Mouse (Mus musculus) fibroblast of lung, adult 2 months (primary cell): Measurements from ENCODE around the gene Rtraf.

ENCODE experiments used
- DNase-seq: peaks from one replicate; pipeline ENCODE4 v3.0.0-alpha.2; 2011; ENCODE audit warnings: low read depth

The Rtraf gene

DNA sequence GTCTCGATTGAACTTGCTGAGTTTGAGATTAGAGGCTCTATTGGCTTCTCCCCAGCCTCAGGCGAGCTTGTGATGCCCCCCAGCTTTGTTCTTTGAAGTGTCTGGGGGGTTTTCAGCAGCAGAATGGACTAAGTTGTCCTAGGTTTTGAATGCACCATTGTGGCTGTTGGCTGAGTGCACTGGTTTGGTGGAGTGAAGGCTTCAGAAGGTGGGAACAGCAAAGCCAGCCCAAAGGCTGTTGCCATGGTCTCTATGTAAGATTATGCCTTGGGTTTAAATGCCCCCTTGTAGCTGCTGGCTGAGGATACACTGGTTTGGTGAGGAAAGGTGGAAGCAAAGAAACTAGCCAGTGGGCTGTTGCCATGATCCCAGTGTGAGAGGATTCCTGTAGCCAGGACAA is 23.1 kb downstream of the Rtraf start:
- no peak for DNase-seq

DNA sequence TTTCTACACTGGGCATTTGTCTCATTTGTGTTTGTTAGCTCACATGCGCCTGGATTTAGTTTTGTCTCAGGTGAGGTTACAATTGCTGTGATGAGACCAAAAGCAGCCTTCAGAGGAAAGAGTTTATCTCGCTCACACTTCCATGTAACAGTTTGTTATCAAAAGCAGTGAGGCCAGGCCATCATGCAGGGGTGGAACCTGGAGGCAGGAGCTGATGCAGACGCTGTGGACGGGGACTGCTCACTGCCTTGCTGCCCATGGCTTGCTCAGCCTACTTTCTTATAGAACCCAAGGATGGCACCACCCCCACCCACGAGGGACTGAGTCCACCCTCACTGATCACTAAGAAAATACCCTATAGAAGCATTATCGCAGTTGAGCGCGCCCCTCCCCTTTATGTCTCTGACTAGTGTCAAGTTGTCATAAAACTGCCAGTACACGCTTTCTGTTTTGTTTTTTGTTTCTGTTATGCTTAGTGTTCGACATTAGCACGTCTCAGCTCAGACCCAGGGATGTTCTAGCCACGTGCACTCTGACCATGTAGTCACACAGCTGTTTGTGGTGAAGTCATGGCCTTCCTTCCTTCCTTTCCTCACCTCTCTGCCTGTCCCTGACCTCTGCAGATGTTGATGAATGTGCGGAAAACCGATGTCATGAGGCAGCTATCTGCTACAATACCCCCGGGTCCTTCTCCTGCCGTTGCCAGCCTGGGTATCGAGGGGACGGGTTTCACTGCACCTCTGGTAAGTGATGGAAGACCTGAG is 26.9 kb downstream of the Rtraf start:
- DNase-seq = no peak

- no peak for DNase-seq
These were observed 28.7 kb downstream of the Rtraf start for GRCm38 (mm10) chr14:19794881-19795280.

DNA sequence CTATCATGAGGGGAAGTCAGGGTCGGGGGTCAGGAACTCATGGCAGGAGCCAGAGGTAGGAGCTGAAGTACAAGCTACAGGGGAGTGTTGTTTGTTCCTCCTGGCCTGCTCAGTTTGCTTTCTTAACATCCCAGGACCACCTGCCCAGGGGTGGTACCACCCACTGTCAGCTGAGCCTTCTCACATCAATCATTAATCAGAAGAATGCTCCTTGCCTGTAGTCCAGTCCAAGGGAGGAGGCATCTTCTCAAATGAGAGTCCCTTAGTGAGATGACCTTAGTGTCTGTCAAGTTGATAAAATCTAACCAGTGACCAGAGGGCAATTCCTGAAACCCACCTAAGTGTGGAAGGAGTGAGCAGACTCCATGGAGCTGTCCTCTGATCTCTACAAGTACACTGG is 35.2 kb downstream of the Rtraf start:
- no peak for DNase-seq

- no peak for DNase-seq
These were observed 37.6 kb downstream of the Rtraf start for GRCm38 (mm10) chr14:19785797-19786588.

GRCm38 (mm10) chr14:19777945-19778344 is 45.7 kb downstream of the Rtraf start:
- DNase-seq = no peak

DNA sequence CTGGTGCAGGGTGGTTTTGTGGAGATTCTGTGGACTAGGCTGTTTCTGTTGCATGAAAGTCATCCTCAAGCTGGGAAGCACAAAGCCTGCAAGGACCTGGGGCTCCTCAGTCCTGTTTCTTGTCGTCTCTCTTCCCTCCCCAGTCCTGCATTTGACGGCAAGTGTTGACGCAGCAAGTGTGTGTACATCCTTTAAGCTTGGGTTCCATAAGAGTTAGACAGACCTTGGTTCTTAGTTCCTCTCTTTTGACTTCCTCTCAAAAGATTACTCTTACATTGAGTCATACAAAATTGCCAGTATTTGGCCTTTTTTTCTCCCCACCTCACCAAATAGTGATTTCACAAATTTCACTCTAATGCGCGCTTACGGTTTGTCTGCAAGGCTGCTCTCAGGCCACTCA is 46.3 kb downstream of the Rtraf start:
- no peak for DNase-seq

- DNase-seq = no peak
These were observed 46.7 kb downstream of the Rtraf start for GRCm38 (mm10) chr14:19776890-19777289.

GRCm38 (mm10) chr14:19776179-19776578 is 47.4 kb downstream of the Rtraf start:
- no peak for DNase-seq

DNA sequence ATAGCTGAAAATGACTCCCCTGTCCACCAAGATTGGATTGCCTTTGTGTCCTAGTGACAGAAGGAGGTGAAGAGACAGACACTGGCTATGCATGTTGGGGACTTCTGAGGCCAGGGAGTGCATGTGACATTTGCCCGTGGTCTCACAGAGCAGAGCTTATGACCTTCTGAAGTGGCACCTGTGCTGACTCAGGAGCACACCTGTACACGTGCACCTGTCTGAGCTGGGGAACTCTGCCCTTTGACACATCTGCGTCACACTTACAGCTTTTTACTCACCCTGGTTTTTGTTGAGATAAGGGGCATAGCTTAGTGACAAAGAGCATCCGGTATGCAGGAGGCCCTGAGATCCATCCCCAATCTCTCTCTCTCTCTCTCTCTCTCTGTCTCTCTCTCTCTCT is 48.1 kb downstream of the Rtraf start:
- no peak for DNase-seq

DNA sequence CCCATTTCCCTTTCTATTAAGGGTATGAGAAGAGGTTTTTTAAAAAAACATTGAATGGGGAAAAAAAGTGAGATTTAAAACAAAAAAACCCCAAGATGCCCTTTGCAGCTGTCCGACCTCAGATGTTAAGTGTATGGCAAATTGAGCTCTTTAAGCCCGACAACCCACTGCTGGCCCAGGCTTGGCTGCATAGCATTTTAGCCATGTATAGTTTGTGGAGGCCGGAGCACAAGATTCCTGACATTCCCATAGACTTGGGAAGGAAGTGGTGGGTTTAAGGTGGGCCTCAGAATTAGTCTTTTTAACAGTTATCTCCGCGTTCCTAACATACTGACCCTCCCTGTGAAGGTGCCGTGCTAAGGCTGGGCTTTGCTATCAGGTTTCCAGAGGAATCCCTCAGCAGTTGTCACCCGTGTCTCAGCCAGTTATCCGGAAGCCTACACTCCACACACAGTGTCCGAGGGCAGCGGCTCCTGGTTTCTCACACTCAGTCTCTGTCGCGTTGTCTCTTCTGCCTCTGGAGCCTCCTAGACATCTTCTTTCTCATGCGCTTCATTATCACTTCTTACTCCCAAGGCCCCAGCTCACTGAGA is 49.5 kb downstream of the Rtraf start:
- no peak for DNase-seq

- DNase-seq = no peak
These were observed 52.5 kb downstream of the Rtraf start for GRCm38 (mm10) chr14:19771173-19771572.

GRCm38 (mm10) chr14:19769441-19770200 is 54.0 kb downstream of the Rtraf start:
- no peak for DNase-seq

DNA sequence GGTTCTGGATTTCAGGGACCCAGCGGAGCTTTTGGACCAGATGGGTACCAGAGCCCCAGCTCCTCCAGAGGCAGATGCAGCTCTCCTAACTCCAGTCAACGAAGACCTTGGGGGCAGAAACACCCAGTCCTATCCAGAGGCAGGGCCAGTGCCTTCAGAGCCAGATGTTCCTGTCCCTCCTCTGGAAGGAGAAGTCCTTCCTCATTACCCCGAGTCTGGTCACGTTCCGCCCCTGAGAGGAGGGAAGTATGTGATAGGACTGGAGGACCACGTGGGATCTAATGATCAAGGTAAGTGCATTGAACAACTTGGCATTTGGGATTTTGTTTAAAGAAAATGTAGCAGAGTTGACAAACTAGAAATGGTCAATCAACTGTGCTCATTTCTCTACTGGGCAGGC is 55.0 kb downstream of the Rtraf start:
- DNase-seq = no peak

DNA sequence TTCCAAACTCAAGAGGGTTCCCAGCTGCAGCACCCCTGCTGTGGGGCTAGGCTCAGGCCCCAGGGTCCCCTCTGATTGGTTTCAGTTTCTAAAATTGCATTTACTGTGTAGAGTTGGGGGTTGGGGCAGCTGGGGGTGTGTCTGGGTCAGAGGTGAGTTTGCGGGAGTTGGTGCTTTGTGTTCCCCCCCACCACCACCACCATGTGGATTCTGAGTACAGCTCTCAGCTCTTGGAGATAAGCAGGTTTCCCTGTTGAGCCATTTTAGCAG is 57.3 kb downstream of the Rtraf start:
- DNase-seq = no peak

DNA sequence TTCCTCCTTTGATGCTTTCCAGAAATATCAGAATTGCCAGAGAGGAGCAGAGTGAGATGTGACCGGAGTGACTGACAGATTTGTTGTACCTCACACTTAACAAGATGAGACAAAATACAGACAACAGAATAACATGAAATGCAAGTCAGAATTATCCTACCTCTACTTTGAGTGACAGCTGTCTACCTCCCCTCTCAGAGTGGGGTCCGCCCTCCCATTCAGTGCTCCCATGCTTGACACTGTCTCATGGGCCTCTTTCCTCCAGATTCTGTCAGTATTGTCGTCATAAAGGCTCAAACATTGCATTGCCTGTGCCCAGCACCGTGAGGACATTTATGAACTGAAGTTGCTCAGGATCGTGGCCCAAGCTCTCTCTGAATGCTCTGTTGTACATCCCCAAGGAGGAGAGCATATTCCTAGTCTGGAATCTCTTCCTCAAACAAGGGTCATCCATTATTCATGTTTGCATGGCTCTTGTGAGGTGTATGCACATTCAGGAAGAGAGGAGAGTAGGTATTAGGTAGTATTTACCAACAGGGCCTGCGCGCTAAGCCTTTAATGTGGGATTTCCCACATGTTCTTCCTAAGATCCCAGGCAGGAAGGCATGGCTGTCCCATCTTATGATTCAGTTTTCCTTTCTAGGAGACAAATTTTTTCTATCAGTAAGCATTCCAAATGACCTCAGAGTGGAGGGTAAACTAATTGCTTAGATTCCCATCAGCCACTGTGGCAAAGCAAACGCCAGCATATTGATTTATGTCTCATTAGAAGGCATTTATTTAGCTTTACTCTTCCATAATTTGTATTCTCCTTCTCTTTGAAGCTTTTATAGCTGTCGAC is 57.9 kb downstream of the Rtraf start:
- DNase-seq = no peak

DNA sequence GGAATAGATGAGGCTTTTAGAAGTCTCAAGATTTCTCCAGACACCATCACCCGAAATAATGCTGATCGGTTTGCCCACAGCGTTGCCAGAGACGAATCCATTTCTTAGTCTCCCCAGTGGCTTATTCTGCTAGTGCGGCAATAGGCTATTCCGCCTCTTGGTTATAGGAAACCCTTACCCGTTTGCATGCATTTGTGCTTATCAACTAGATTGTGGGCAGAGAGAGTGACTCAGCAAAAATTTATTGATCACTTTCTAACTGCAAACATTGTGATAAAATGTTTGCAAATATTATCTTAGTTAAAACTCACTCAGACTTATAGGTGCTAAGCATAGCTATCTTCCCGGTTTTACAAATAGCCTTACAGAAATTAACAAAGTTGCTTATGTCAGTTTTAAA is 59.3 kb downstream of the Rtraf start:
- no peak for DNase-seq

- DNase-seq = no peak
These were observed 60.1 kb downstream of the Rtraf start for GRCm38 (mm10) chr14:19763527-19763926.

GRCm38 (mm10) chr14:19762014-19762413 is 61.6 kb downstream of the Rtraf start:
- DNase-seq = no peak
